Mouse (Mus musculus) subcutaneous adipose tissue, adult 2 months (tissue): ENCODE measurements around the gene Gm5662. TPM values are rescaled to one million over a fixed set of nuclear protein-coding genes. Genes with fewer than 3 reads are reported as not detected.

Source experiments
- polyA plus RNA-seq: library from polyadenylated mRNA; depleted of rRNA; stranded (reverse); fragments of >200 nt; gene quantifications from 2 replicates; pipeline ENCODE4 v1.2.3, GENCODE M21; 2012; ENCODE audit warnings: low replicate concordance; rRNA removed

The Gm5662 gene
- polyA plus RNA-seq = not detected in 2 replicates

GRCm38 (mm10) chr12:88274400-88274799 is at the start of gene Gm5662:
TSS of gene Gm5662 (minus strand) at chr12:88274500.

GRCm38 (mm10) chr12:88323926-88324325 is 49.6 kb upstream of the Gm5662 start, which contains the start of gene Gm5039:
TSS of gene Gm5039 (minus strand) at chr12:88324026.

GRCm38 (mm10) chr12:88250000-88250399 is 24.3 kb downstream of the Gm5662 start, which contains the start of gene Gm8332:
TSS of gene Gm8332 (minus strand) at chr12:88250100.

Other genes with a start within 250 kb of the Gm5662 start
- not detected in 2 replicates for gene Gm2056, start 247.5 kb downstream of the Gm5662 start, polyA plus RNA-seq
- gene Gm16368, start 190.8 kb downstream of the Gm5662 start, polyA plus RNA-seq = not detected in 2 replicates
- gene Gm10436, start 92.4 kb downstream of the Gm5662 start, polyA plus RNA-seq = not detected in 2 replicates
- not detected in 2 replicates for gene Gm8332, start 24.4 kb downstream of the Gm5662 start, polyA plus RNA-seq
- not detected in 2 replicates for gene Gm5039, start 49.5 kb upstream of the Gm5662 start, polyA plus RNA-seq
- gene Adck1, start 86.1 kb upstream of the Gm5662 start, polyA plus RNA-seq = 34.5 and 36.3 TPM in 2 replicates